Mouse (Mus musculus) erythroblast, embryonic 14.5 days (primary cell): ENCODE measurements at regions not wholly inside any gene's neighbourhood (a gene's known extent, or its start where the extent isn't known, plus 50 kb on each side); places are given as distances from the start of the nearest gene placed in this dataset.

Experiments
- GATA1 ChIP-seq: IDR thresholded peaks from 2 replicates; pipeline ENCODE4 v1.6.1; 2012; ENCODE audit warnings: low read length, inconsistent platforms, mixed read lengths
- TAL1 ChIP-seq: IDR thresholded peaks from 3 replicates; pipeline ENCODE4 v1.6.1; 2012; ENCODE audit warnings: low read length, inconsistent platforms, mixed read lengths

- no peak for TF ChIP-seq GATA1
- no peak for TF ChIP-seq TAL1
Measured at GRCm38 (mm10) chr6:100377828-100378532, 90.7 kb upstream of the Rybp start.
